Mouse (Mus musculus): ENCODE results near the gene Hipk2.

GRCm38 (mm10) chr6:38676723-38677122, 199.2 kb downstream of the Hipk2 start:
- TF ChIP-seq POLR2A (IDR thresholded peaks at IDR 0.05; ENCODE audit: control insufficient read depth, low read depth, low read length) = no peak
- TF ChIP-seq CTCF (IDR thresholded peaks at IDR 0.05; ENCODE audit: control insufficient read depth, insufficient read depth, insufficient replicate concordance, low read depth, low read length) = no peak

All from testis, adult 2 months (tissue).